Mouse (Mus musculus) CH12.LX (cell line): ENCODE measurements at regions not wholly inside any gene's neighbourhood (a gene's known extent, or its start where the extent isn't known, plus 50 kb on each side); places are given as distances from the start of the nearest gene placed in this dataset.

Source experiments
- DNase-seq: peaks from one replicate; pipeline ENCODE4 v3.0.0-alpha.2; 2013; ENCODE audit errors: extremely low read depth
- H3K27ac ChIP-seq: 2 replicates; pipeline ENCODE4 v1.5.1; 2012; ENCODE audit warnings: low read depth, mild to moderate bottlenecking, control low read depth, moderate library complexity; ENCODE audit not compliant: insufficient read depth
- H3K27me3 ChIP-seq: replicated peaks from 2 replicates; pipeline ENCODE3; 2012; ENCODE audit warnings: inconsistent platforms
- H3K36me3 ChIP-seq, 2 experiments: replicated peaks in 1 of 2; 2 replicates each; pipeline versions ENCODE3 to v1.6.1; 2012; ENCODE audit warnings: inconsistent platforms in 1 of 2, low read length in 1 of 2, mild to moderate bottlenecking in 1 of 2, mixed read lengths in 1 of 2, moderate library complexity in 1 of 2; ENCODE audit not compliant: control insufficient read depth in 1 of 2, insufficient read depth in 1 of 2
- H3K4me1 ChIP-seq, 2 experiments: 2 replicates each; pipeline ENCODE4 v1.6.1; 2012; ENCODE audit warnings: inconsistent platforms in 1 of 2, moderate library complexity in 1 of 2; ENCODE audit not compliant: insufficient read depth in 2 of 2, control insufficient read depth in 1 of 2
- H3K4me2 ChIP-seq: 2 replicates; pipeline ENCODE4 v1.6.1; 2012; ENCODE audit warnings: low read depth, mild to moderate bottlenecking, control low read depth; ENCODE audit not compliant: poor library complexity, insufficient read depth, severe bottlenecking
- H3K4me3 ChIP-seq, 3 experiments: fragments of 150-350 bp in 1 of 3; sonication (generic) in 1 of 3; replicated peaks in 1 of 3; 2 replicates each; pipeline versions ENCODE3 to v1.5.1; 2011 to 2012; ENCODE audit warnings: low read depth in 2 of 3, low read length in 2 of 3, mild to moderate bottlenecking in 2 of 3, moderate library complexity in 2 of 3, control low read depth in 1 of 3, improper control_type of control experiment in 1 of 3, inconsistent platforms in 1 of 3, mixed read lengths in 1 of 3; ENCODE audit not compliant: poor library complexity in 1 of 3
- H3K79me2 ChIP-seq: replicated peaks from 2 replicates; pipeline ENCODE4 v1.6.1; 2012; ENCODE audit warnings: mild to moderate bottlenecking, moderate library complexity; ENCODE audit not compliant: control insufficient read depth, poor library complexity, insufficient read depth, severe bottlenecking; ENCODE audit errors: extremely low read depth
- H3K9ac ChIP-seq: 2 replicates; pipeline ENCODE4 v1.6.1; 2012; ENCODE audit warnings: low read depth, mild to moderate bottlenecking, control low read depth, moderate library complexity; ENCODE audit not compliant: insufficient read depth
- H3K9me3 ChIP-seq: replicated peaks from 2 replicates; pipeline ENCODE3; 2012; ENCODE audit warnings: low read length, inconsistent platforms, mixed read lengths
- BHLHE40 ChIP-seq: IDR thresholded peaks from 2 replicates; pipeline ENCODE4 v1.6.1; 2011; ENCODE audit warnings: mild to moderate bottlenecking, low read depth, low read length, improper control_type of control experiment
- CHD1 ChIP-seq: IDR thresholded peaks from 2 replicates; pipeline ENCODE4 v1.6.1; 2012; ENCODE audit warnings: low read depth, low read length, improper control_type of control experiment, inconsistent platforms
- CTCF ChIP-seq, 2 experiments: IDR thresholded peaks in 1 of 2; conservative IDR thresholded peaks in 1 of 2; 2 replicates each; pipeline ENCODE4 v1.5.1; 2011 to 2012; ENCODE audit warnings: low read depth in 2 of 2, low read length in 2 of 2, improper control_type of control experiment in 1 of 2, inconsistent platforms in 1 of 2, mild to moderate bottlenecking in 1 of 2, moderate library complexity in 1 of 2
- EP300 ChIP-seq: IDR thresholded peaks from 2 replicates; pipeline ENCODE4 v1.6.1; 2011; ENCODE audit warnings: low read length, improper control_type of control experiment
- IRF4 ChIP-seq: IDR thresholded peaks from 2 replicates; pipeline ENCODE4 v1.6.1; 2014; ENCODE audit warnings: low read depth, mild to moderate bottlenecking, inconsistent platforms, low read length, improper control_type of control experiment
- JUND ChIP-seq: conservative IDR thresholded peaks from 2 replicates; pipeline ENCODE4 v1.6.1; 2011; ENCODE audit warnings: low read depth, low read length, improper control_type of control experiment
- MAFK ChIP-seq: IDR thresholded peaks from 2 replicates; pipeline ENCODE4 v1.6.1; 2011; ENCODE audit warnings: low read length, improper control_type of control experiment; ENCODE audit not compliant: insufficient replicate concordance
- MAX ChIP-seq: IDR thresholded peaks from 2 replicates; pipeline ENCODE4 v1.6.1; 2011; ENCODE audit warnings: low read length, improper control_type of control experiment
- MAZ ChIP-seq: IDR thresholded peaks from 2 replicates; pipeline ENCODE4 v1.6.1; 2012; ENCODE audit warnings: low read depth, mild to moderate bottlenecking, inconsistent platforms, low read length, improper control_type of control experiment, moderate library complexity
- MEF2A ChIP-seq: IDR thresholded peaks from 2 replicates; pipeline ENCODE4 v1.6.1; 2014; ENCODE audit warnings: low read depth, mild to moderate bottlenecking, inconsistent platforms, low read length, improper control_type of control experiment, borderline replicate concordance
- MYC ChIP-seq: IDR thresholded peaks from 2 replicates; pipeline ENCODE4 v1.6.1; 2011; ENCODE audit warnings: low read depth, mild to moderate bottlenecking, improper control_type of control experiment, low read length
- POLR2A ChIP-seq: IDR thresholded peaks from 2 replicates; pipeline ENCODE4 v1.6.1; 2011; ENCODE audit warnings: low read depth, mild to moderate bottlenecking, improper control_type of control experiment, low read length
- RAD21 ChIP-seq: IDR thresholded peaks from 2 replicates; pipeline ENCODE4 v1.6.1; 2011; ENCODE audit warnings: low read depth, mild to moderate bottlenecking, low read length, improper control_type of control experiment, moderate library complexity
- SIN3A ChIP-seq: IDR thresholded peaks from 2 replicates; pipeline ENCODE4 v1.6.1; 2012; ENCODE audit warnings: low read length, improper control_type of control experiment, inconsistent platforms
- SMC3 ChIP-seq: IDR thresholded peaks from 2 replicates; pipeline ENCODE4 v1.6.1; 2011; ENCODE audit warnings: low read depth, low read length, improper control_type of control experiment
- TCF12 ChIP-seq: IDR thresholded peaks from 2 replicates; pipeline ENCODE4 v1.6.1; 2014; ENCODE audit warnings: low read depth, mild to moderate bottlenecking, inconsistent platforms, low read length, improper control_type of control experiment
- USF1 ChIP-seq: IDR thresholded peaks from 2 replicates; pipeline ENCODE4 v1.6.1; 2014; ENCODE audit warnings: low read depth, mild to moderate bottlenecking, inconsistent platforms, low read length, improper control_type of control experiment
- USF2 ChIP-seq: conservative IDR thresholded peaks from 2 replicates; pipeline ENCODE4 v1.6.1; 2011; ENCODE audit warnings: low read depth, low read length, improper control_type of control experiment
- ZC3H11A ChIP-seq: IDR thresholded peaks from 2 replicates; pipeline ENCODE4 v1.6.1; 2012; ENCODE audit warnings: low read depth, mild to moderate bottlenecking, inconsistent platforms, low read length, improper control_type of control experiment
- ZMIZ1 ChIP-seq: IDR thresholded peaks from 2 replicates; pipeline ENCODE4 v1.6.1; 2012; ENCODE audit warnings: low read depth, mild to moderate bottlenecking, inconsistent platforms, low read length, improper control_type of control experiment
- ZNF384 ChIP-seq: IDR thresholded peaks from 2 replicates; pipeline ENCODE4 v1.6.1; 2012; ENCODE audit warnings: low read depth, low read length, improper control_type of control experiment, inconsistent platforms
- dilution Hi-C: fragments of 300-500 bp; cut with MboI; formaldehyde crosslinking; loops from 2 replicates; pipeline ENCODE4 v1.14.3; 2020; ENCODE audit warnings: low sequenced_read_pairs; ENCODE audit not compliant: extremely low pct_unique_long_range_greater_than_20kb, extremely low pct_ligation_motif_present
- in situ Hi-C: fragments of 300-500 bp; cut with MboI; formaldehyde crosslinking; loops from 3 replicates; pipeline ENCODE4 v1.14.3; 2019; ENCODE audit warnings: low sequenced_read_pairs, low pct_ligation_motif_present, low pct_unique_long_range_greater_than_20kb, mixed read lengths

- no peak overlapping the region for H3K4me2 ChIP-seq
- in situ Hi-C loops: no loop called here
Measured at GRCm38 (mm10) chr17:79511218-79511617, 100.4 kb upstream of the Rmdn2 start.

GRCm38 (mm10) chr17:79514076-79514475, 97.6 kb upstream of the Rmdn2 start:
- no peak overlapping the region for H3K4me3 ChIP-seq
- no peak overlapping the region for H3K9ac ChIP-seq
- H3K9me3 ChIP-seq: no peaks in the 10 kb centered on the region
- dilution Hi-C loops: no loop called here
- H3K4me1 ChIP-seq: no peaks in the 10 kb centered on the region
- TF ChIP-seq RAD21: no peak
- no peak for TF ChIP-seq BHLHE40
- TF ChIP-seq CHD1: no peak
- TF ChIP-seq SIN3A: no peak
- no peak for TF ChIP-seq MAZ
- TF ChIP-seq MAX: no peak
- H3K4me2 ChIP-seq: no peak overlapping the region
- no peaks in the 10 kb centered on the region for H3K27me3 ChIP-seq
- no peaks in the 10 kb centered on the region for H3K36me3 ChIP-seq
- no peaks in the 10 kb centered on the region for H3K79me2 ChIP-seq
- H3K27ac ChIP-seq: no peak overlapping the region
- DNase-seq: no peak
- in situ Hi-C loops: no loop called here

More at GRCm38 (mm10) chr17:79511218-79511617, 100.4 kb upstream of the Rmdn2 start:
- Histone ChIP-seq H3K4me3 (no peak overlapping the region), H3K27ac (no peak overlapping the region), H3K9ac (no peak overlapping the region), H3K9me3 (no peaks in the 10 kb centered on the region), H3K36me3 (no peaks in the 10 kb centered on the region), H3K27me3 (no peaks in the 10 kb centered on the region), H3K79me2 (no peaks in the 10 kb centered on the region), H3K4me1 (0 out of 4 replicates have a peak, but pooled peaks cover 0 to 6% of the 10 kb centered on the region in 2 experiments)
- dilution Hi-C loops: no loop called here
- TF ChIP-seq POLR2A (no peak), IRF4 (no peak), MAZ (no peak), ZMIZ1 (no peak), TCF12 (no peak), MYC (no peak), MEF2A (no peak), ZNF384 (no peak), MAFK (no peak), USF1 (no peak)
- DNase-seq: no peak

- Histone ChIP-seq H3K4me3 (no peak overlapping the region), H3K27ac (no peak overlapping the region), H3K9ac (no peak overlapping the region), H3K4me2 (no peak overlapping the region), H3K4me1 (no peaks in the 10 kb centered on the region), H3K79me2 (no peaks in the 10 kb centered on the region), H3K36me3 (no peaks in the 10 kb centered on the region), H3K27me3 (no peaks in the 10 kb centered on the region), H3K9me3 (no peaks in the 10 kb centered on the region)
- peak; percentile 58 for DNase-seq
- peak; percentile 74; the same call in 1 of the 2 replicates for TF ChIP-seq ZC3H11A
- TF ChIP-seq RAD21: peak; percentile 91
- no peak for TF ChIP-seq JUND
- peak; percentile 28 for TF ChIP-seq USF2
- TF ChIP-seq EP300: no peak
- TF ChIP-seq SIN3A: no peak
- TF ChIP-seq SMC3: peak; percentile 92
- TF ChIP-seq CTCF (conservative IDR thresholded peaks at IDR 0.05 in 1 of 2, IDR thresholded peaks at IDR 0.05 in 1 of 2; ENCODE audit: low read depth in 2 of 2, low read length in 2 of 2): peak; percentile 36 to 80; a peak in 3 of 4 replicates
- in situ Hi-C loops: no loop called here
- dilution Hi-C loops: no loop called here
Measured at GRCm38 (mm10) chr17:79518185-79518584, 93.5 kb upstream of the Rmdn2 start.
